Mouse (Mus musculus): ENCODE results near the gene Bach1. TPM values are rescaled to one million over a fixed set of nuclear protein-coding genes. Genes with fewer than 3 reads are reported as not detected.

Bach1 gene
- polyA plus RNA-seq, 1 experiment from 2014 or later, result 9.2 TPM

- H3K27me3 ChIP-seq (replicated peaks), result no peaks in the 10 kb centered on the region
- H3K4me3 ChIP-seq, result no peak overlapping the region
- H3K36me3 ChIP-seq, result peaks cover 72% of the 10 kb centered on the region
- no peak overlapping the region for H3K9ac ChIP-seq
- no peak overlapping the region for H3K27ac ChIP-seq (replicated peaks)
- 78% methylated on average over 4 of the region's 4 CpGs for WGBS
- H3K4me1 ChIP-seq, result peaks cover 48% of the 10 kb centered on the region
- no peak overlapping the region for H3K4me2 ChIP-seq
- ATAC-seq (ENCODE audit: extremely low read depth, insufficient number of reproducible peaks, low FRiP score, low TSS enrichment), result no peak
- H3K9me3 ChIP-seq, result no peaks in the 10 kb centered on the region
Observed at GRCm38 (mm10) chr16:87724826-87725225, 26.1 kb downstream of the Bach1 start.

- H3K4me1 ChIP-seq, result peaks cover 45% of the 10 kb centered on the region
- H3K4me2 ChIP-seq, result no peak overlapping the region
- ATAC-seq (ENCODE audit: extremely low read depth, insufficient number of reproducible peaks, low FRiP score, low TSS enrichment), result no peak
- WGBS, result 82% methylated on average over 5 of the region's 5 CpGs
- H3K27ac ChIP-seq (replicated peaks), result no peak overlapping the region
- H3K4me3 ChIP-seq, result no peak overlapping the region
- no peaks in the 10 kb centered on the region for H3K9me3 ChIP-seq
- no peaks in the 10 kb centered on the region for H3K27me3 ChIP-seq (replicated peaks)
- H3K9ac ChIP-seq, result no peak overlapping the region
- peaks cover 72% of the 10 kb centered on the region for H3K36me3 ChIP-seq
Observed at GRCm38 (mm10) chr16:87725241-87725640, 26.5 kb downstream of the Bach1 start.

- no peaks in the 10 kb centered on the region for H3K9me3 ChIP-seq
- peak overlapping the region; percentile 20 for H3K27ac ChIP-seq (replicated peaks)
- ATAC-seq (ENCODE audit: extremely low read depth, insufficient number of reproducible peaks, low FRiP score, low TSS enrichment), result no peak
- 0 out of 2 replicates have a peak overlapping the region, but pooled peaks have one; percentile 10 for H3K9ac ChIP-seq
- H3K4me1 ChIP-seq, result peaks cover 43% of the 10 kb centered on the region
- H3K4me3 ChIP-seq, result no peak overlapping the region
- peak overlapping the region; percentile 28; the same call in 1 of the 2 replicates for H3K4me2 ChIP-seq
- peaks cover 77% of the 10 kb centered on the region for H3K36me3 ChIP-seq
- no peaks in the 10 kb centered on the region for H3K27me3 ChIP-seq (replicated peaks)
- 81% methylated on average over 21 of the region's 21 CpGs for WGBS
Observed at GRCm38 (mm10) chr16:87725963-87726362, 27.2 kb downstream of the Bach1 start.

DNA sequence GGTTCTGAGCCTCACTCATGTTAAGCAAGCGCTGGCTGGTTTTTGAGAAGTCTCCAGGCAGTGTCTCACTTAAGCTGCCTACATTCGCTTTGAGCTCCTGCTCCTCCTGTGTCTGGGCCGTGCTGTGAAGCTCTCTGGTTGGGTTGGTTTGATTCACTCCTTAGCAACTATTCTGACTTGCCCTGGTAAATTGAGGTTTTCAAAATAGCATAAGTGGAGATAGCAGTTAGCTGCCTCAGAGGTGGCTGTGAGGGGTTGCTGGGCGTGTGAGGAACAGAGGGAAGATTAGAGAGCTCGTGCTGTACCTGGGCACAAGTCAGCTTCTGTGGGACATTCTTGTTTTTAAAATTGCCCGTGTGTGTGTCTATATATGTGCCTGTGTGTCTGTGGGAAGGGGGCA, 27.6 kb downstream of the Bach1 start:
- Histone ChIP-seq H3K27me3 (replicated peaks) (no peaks in the 10 kb centered on the region), H3K36me3 (peaks cover 77% of the 10 kb centered on the region)
- no peak for ATAC-seq (ENCODE audit: extremely low read depth, insufficient number of reproducible peaks, low FRiP score, low TSS enrichment)

GRCm38 (mm10) chr16:87727250-87727649, 28.5 kb downstream of the Bach1 start:
- Histone ChIP-seq H3K27me3 (replicated peaks) (no peaks in the 10 kb centered on the region), H3K36me3 (peaks cover 73% of the 10 kb centered on the region), H3K4me2 (no peak overlapping the region), H3K4me3 (no peak overlapping the region), H3K4me1 (peaks cover 43% of the 10 kb centered on the region), H3K27ac (replicated peaks) (no peak overlapping the region), H3K9ac (no peak overlapping the region), H3K9me3 (no peaks in the 10 kb centered on the region)
- ATAC-seq (ENCODE audit: extremely low read depth, insufficient number of reproducible peaks, low FRiP score, low TSS enrichment), result no peak
- 68% methylated on average over 9 of the region's 9 CpGs for WGBS

More for the DNA sequence above, 27.6 kb downstream of the Bach1 start:
- Histone ChIP-seq H3K9me3 (no peaks in the 10 kb centered on the region), H3K9ac (0 out of 2 replicates have a peak overlapping the region, but pooled peaks have one; percentile 10), H3K27ac (replicated peaks) (peak overlapping the region; percentile 20), H3K4me3 (no peak overlapping the region), H3K4me1 (peaks cover 43% of the 10 kb centered on the region), H3K4me2 (peak overlapping the region; percentile 28; the same call in 1 of the 2 replicates)
- WGBS, result 71% methylated on average over 6 of the region's 6 CpGs

DNA sequence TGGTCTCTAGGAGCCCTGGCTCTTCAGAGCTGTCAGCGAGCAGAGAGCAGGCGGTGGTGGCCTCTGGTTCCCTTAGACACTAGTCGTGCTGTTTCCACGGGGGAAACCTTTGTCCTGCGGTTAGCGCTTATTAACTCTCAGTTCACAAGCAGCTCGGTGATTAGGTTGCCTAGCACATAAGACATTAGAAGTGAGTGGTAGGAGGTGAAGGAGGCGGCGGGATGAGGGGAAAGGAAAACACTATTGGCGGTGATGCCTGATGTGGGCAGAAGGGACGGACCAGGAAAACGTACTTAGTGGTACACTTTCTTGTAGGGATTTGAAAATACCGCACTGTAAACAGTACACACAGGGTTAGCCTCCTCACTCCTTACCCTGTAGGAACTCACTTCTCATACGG, 29.2 kb downstream of the Bach1 start:
- H3K9ac ChIP-seq, result no peak overlapping the region
- H3K27ac ChIP-seq (replicated peaks), result no peak overlapping the region
- peaks cover 68% of the 10 kb centered on the region for H3K36me3 ChIP-seq
- H3K9me3 ChIP-seq, result no peaks in the 10 kb centered on the region
- no peak for ATAC-seq (ENCODE audit: extremely low read depth, insufficient number of reproducible peaks, low FRiP score, low TSS enrichment)
- no peak overlapping the region for H3K4me3 ChIP-seq
- no peaks in the 10 kb centered on the region for H3K27me3 ChIP-seq (replicated peaks)
- H3K4me2 ChIP-seq, result no peak overlapping the region
- H3K4me1 ChIP-seq, result peaks cover 43% of the 10 kb centered on the region
- 75% methylated on average over 14 of the region's 14 CpGs for WGBS

DNA sequence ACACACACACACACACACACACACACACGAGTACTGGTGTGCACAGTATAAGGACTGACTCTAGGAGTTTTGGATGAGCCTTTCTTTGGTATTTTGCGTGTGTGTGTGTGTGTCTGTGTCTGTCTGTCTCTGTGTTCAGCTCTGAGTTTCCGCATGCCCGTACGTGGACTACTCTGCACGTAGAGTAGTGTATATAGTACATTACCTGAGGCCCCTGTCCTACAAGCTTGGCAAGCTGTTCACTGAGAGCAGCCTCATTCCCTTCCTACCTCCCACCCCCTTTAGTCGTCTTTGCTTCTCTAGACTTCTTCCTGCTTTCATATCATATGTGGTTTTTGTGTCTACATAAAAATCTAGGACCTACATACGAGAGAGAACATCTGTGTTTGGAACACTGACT, 30.0 kb downstream of the Bach1 start:
- no peaks in the 10 kb centered on the region for H3K27me3 ChIP-seq (replicated peaks)
- no peak overlapping the region for H3K4me3 ChIP-seq
- H3K4me1 ChIP-seq, result peaks cover 41% of the 10 kb centered on the region
- no peak overlapping the region for H3K27ac ChIP-seq (replicated peaks)
- WGBS, result 90% methylated on average over 8 of the region's 8 CpGs
- no peak overlapping the region for H3K9ac ChIP-seq
- H3K4me2 ChIP-seq, result no peak overlapping the region
- H3K36me3 ChIP-seq, result peaks cover 60% of the 10 kb centered on the region
- ATAC-seq (ENCODE audit: extremely low read depth, insufficient number of reproducible peaks, low FRiP score, low TSS enrichment), result no peak
- no peaks in the 10 kb centered on the region for H3K9me3 ChIP-seq

DNA sequence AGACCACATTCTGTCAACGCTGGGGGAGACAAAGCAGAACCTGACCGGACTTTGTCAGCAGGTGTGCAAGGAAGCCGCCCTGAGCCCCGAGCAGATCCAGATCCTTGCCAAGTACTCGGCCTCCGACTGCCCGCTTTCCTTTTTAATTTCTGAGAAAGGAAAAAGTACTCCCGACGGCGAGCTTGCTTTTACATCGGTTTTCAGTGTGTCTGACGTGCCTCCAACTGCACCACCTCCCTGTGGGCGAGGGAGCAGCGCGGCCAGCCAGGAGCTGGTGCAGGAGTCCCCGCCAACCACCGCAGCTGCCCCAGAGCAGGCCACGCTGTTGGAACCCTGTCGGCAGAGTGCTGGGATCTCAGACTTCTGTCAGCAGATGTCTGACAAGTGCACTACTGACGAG, 30.7 kb downstream of the Bach1 start:
- Histone ChIP-seq H3K36me3 (peaks cover 59% of the 10 kb centered on the region), H3K4me2 (peak overlapping the region; percentile 40), H3K4me3 (no peak overlapping the region), H3K27ac (replicated peaks) (no peak overlapping the region), H3K9ac (peak overlapping the region; percentile 39; the same call in 1 of the 2 replicates), H3K9me3 (no peaks in the 10 kb centered on the region), H3K4me1 (peaks cover 37% of the 10 kb centered on the region), H3K27me3 (replicated peaks) (no peaks in the 10 kb centered on the region)
- no peak for ATAC-seq (ENCODE audit: extremely low read depth, insufficient number of reproducible peaks, low FRiP score, low TSS enrichment)
- WGBS, result 61% methylated on average over 20 of the region's 20 CpGs

- Histone ChIP-seq H3K4me1 (peaks cover 26% of the 10 kb centered on the region), H3K27me3 (replicated peaks) (no peaks in the 10 kb centered on the region), H3K27ac (replicated peaks) (no peak overlapping the region), H3K4me3 (no peak overlapping the region), H3K9ac (no peak overlapping the region), H3K9me3 (no peaks in the 10 kb centered on the region), H3K4me2 (no peak overlapping the region), H3K36me3 (peaks cover 27% of the 10 kb centered on the region)
- no peak for ATAC-seq (ENCODE audit: extremely low read depth, insufficient number of reproducible peaks, low FRiP score, low TSS enrichment)
- 81% methylated on average over 4 of the region's 4 CpGs for WGBS
Observed at GRCm38 (mm10) chr16:87734868-87735381, 36.2 kb downstream of the Bach1 start.

DNA sequence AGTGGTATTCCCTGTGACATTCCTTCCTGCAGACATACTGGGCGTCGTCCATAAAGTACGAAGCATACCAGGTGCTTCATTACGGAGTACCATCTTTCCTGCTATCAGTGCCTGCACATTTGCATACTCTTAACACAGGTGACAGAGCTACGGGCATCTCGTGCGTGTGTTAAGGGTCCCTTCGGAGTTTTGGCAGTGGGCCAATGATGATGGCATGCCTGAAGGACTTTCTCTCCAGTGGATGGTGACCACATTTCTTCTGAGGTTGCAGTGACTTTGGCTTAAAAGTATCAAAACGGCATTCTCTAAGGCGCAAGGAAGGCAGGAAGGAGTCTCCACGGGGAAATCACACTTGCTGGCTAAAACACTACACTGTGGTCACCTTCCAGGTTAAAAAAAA, 37.4 kb downstream of the Bach1 start:
- Histone ChIP-seq H3K4me1 (peaks cover 25% of the 10 kb centered on the region), H3K36me3 (peaks cover 15% of the 10 kb centered on the region), H3K9me3 (no peaks in the 10 kb centered on the region), H3K4me3 (no peak overlapping the region), H3K27ac (replicated peaks) (no peak overlapping the region), H3K27me3 (replicated peaks) (no peaks in the 10 kb centered on the region; the same call in 1 of the 2 replicates), H3K4me2 (no peak overlapping the region), H3K9ac (no peak overlapping the region)
- no peak for ATAC-seq (ENCODE audit: extremely low read depth, insufficient number of reproducible peaks, low FRiP score, low TSS enrichment)
- WGBS, result 60% methylated on average over 11 of the region's 11 CpGs

DNA sequence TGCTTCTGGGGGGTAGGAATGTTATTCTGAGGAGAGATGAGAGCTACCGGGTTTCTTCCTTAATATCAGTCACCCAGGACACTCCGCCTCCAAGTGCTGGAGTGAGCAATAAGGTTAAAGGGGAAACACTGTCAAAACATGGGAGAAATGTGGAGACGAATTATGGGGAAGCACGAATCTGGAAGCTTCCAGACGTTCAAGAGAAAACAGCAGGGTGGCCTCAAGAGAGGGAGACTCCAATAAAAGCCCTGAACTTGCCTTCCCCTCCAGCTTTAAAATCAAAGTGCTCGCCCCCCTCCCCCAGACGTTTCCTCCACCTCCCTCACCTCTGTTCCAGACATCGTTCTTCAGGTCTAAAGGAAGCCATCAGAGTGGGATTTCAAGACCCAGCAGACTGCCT, 38.6 kb downstream of the Bach1 start:
- Histone ChIP-seq H3K27me3 (replicated peaks) (no peaks in the 10 kb centered on the region; the same call in 1 of the 2 replicates), H3K9me3 (no peaks in the 10 kb centered on the region), H3K4me2 (no peak overlapping the region), H3K4me3 (no peak overlapping the region), H3K4me1 (peaks cover 25% of the 10 kb centered on the region), H3K9ac (no peak overlapping the region), H3K27ac (replicated peaks) (no peak overlapping the region), H3K36me3 (peaks cover 10% of the 10 kb centered on the region; the same call in 1 of the 2 replicates)
- 68% methylated on average over 8 of the region's 8 CpGs for WGBS
- no peak for ATAC-seq (ENCODE audit: extremely low read depth, insufficient number of reproducible peaks, low FRiP score, low TSS enrichment)
